Mouse (Mus musculus) erythroblast, embryonic 14.5 days (primary cell): ENCODE data around the gene Hddc3.

Experiments used
- GATA1 ChIP-seq: IDR thresholded peaks from 2 replicates; pipeline ENCODE4 v1.6.1; 2012; ENCODE audit warnings: low read length, inconsistent platforms, mixed read lengths
- TAL1 ChIP-seq: IDR thresholded peaks from 3 replicates; pipeline ENCODE4 v1.6.1; 2012; ENCODE audit warnings: low read length, inconsistent platforms, mixed read lengths

GRCm38 (mm10) chr7:80330278-80330677 is 12.6 kb upstream of the Hddc3 start:
- TF ChIP-seq TAL1 (no peak), GATA1 (no peak)
